ENCODE assay signal across 9 mouse cellular contexts in the genomic region with DNA sequence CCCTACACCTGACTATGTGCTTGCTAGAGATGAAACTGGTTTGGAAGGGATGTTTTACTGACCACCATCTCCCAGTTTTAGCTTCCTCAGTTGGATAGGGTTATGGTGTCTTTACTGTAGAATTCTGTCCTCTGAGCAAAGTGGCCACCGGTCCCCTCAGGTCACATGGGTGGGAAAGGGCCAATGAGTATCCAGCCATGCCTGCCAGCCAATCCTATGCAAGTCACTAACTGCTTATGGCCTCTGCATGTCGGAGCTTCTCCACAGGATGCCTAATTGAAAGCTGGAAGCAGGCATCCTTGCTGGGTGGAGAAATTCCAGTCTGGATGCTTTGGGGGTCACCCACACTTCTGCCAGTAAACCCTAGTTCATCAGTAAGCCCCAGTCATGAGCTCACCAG. TPM values are rescaled to one million over a fixed set of nuclear protein-coding genes. Genes with fewer than 3 reads are reported as not detected.
A peak's percentile ranks its signal among the peaks of the same experiment; 100 is the strongest.
DNase-seq lines count a peak whose midpoint lies in the region; ATAC-seq and TF ChIP-seq lines count a peak whose summit lies in the region.
"Had no signal": no experiment of that assay in that cellular context is flagged by ENCODE, and none has a peak within 500 bp of the region (broad histone marks: within the 10 kb centered on the region; RNA-seq: fewer than 3 reads in every experiment).

No protein-coding gene starts in this region.

- WGBS in heart, embryonic 14.5 days, result 6% methylated on average over 2 of the region's 2 CpGs
- 3% methylated on average over 2 of the region's 2 CpGs for WGBS in hindbrain, embryonic 16.5 days
- 0% methylated on average over 2 of the region's 2 CpGs for WGBS in midbrain, postnatal 0 days

- peaks cover 2 to 3% of the 10 kb centered on the region in 2 experiments; a peak in 1 of 4 replicates for H3K4me1 ChIP-seq in heart, embryonic 14.5 days (ENCODE audit: control insufficient read depth in 2 of 2, insufficient read depth in 2 of 2, low read length in 2 of 2)
- no peaks in the 10 kb centered on the region for H3K4me1 ChIP-seq in hindbrain, embryonic 16.5 days (ENCODE audit: control insufficient read depth, insufficient read depth, low read depth, low read length)
- H3K4me1 ChIP-seq in midbrain, postnatal 0 days (ENCODE audit: insufficient read depth, low read length), result no peaks in the 10 kb centered on the region

- peak overlapping the region; percentile 18; the same call in 1 of the 2 replicates for H3K4me2 ChIP-seq in heart, embryonic 14.5 days (ENCODE audit: low read length)
- peak overlapping the region; percentile 17; the same call in 1 of the 2 replicates for H3K4me2 ChIP-seq in hindbrain, embryonic 16.5 days (ENCODE audit: low read length)
- H3K4me2 ChIP-seq in midbrain, postnatal 0 days (ENCODE audit: low read depth, low read length, poor library complexity, severe bottlenecking), result no peak overlapping the region

- H3K4me3 ChIP-seq in heart, embryonic 14.5 days (ENCODE audit: control insufficient read depth in 1 of 2, insufficient read depth in 1 of 2, low read depth in 1 of 2, low read length in 2 of 2), result no peak overlapping the region
- H3K4me3 ChIP-seq in hindbrain, embryonic 16.5 days (ENCODE audit: low read length), result no peak overlapping the region
- no peak overlapping the region for H3K4me3 ChIP-seq in midbrain, postnatal 0 days (ENCODE audit: low read depth, low read length)
- no peak overlapping the region for H3K4me3 ChIP-seq in left cerebral cortex, adult 2 months
- H3K4me3 ChIP-seq: gastrocnemius, adult 2 months had no signal

- peak; percentile 48; the same call in 1 of the 2 replicates for ATAC-seq in heart, embryonic 14.5 days (ENCODE audit: insufficient number of reproducible peaks, insufficient read depth, low FRiP score, low read depth)
- ATAC-seq in hindbrain, embryonic 16.5 days, result no peak; the same call in 1 of the 2 replicates
- no peak for ATAC-seq in midbrain, postnatal 0 days (ENCODE audit: low FRiP score)

- H3K36me3 ChIP-seq in heart, embryonic 14.5 days (ENCODE audit: control insufficient read depth, insufficient read depth, low read length), result peaks cover 45% of the 10 kb centered on the region
- peaks cover 23% of the 10 kb centered on the region for H3K36me3 ChIP-seq in hindbrain, embryonic 16.5 days (ENCODE audit: control insufficient read depth, insufficient read depth, low read length)
- H3K36me3 ChIP-seq in midbrain, postnatal 0 days (ENCODE audit: insufficient read depth, low read length), result peaks cover 13% of the 10 kb centered on the region

- no peak for DNase-seq in heart, adult 9 months (ENCODE audit: low spot score in 2 of 2)
- DNase-seq in brain, embryonic 14.5 days (ENCODE audit: low read depth), result peak; percentile 51
- DNase-seq in midbrain, postnatal 0 days (ENCODE audit: low spot score), result peak; percentile 23
- DNase-seq in left cerebral cortex, adult 2 months (ENCODE audit: extremely low spot score in 1 of 2, low spot score in 2 of 2), result no peak
- no peak for DNase-seq in urinary bladder, postnatal 10 days (ENCODE audit: low spot score)
- no peak for DNase-seq in B cell, adult 2 months
- DNase-seq: gastrocnemius, adult 2 months had no signal

- no peak for TF ChIP-seq CTCF in brain, embryonic 14.5 days (IDR thresholded peaks at IDR 0.05; ENCODE audit: borderline replicate concordance, extremely low read depth, insufficient read depth, insufficient read length)
- no peak for TF ChIP-seq CTCF in midbrain, postnatal 0 days (IDR thresholded peaks at IDR 0.05)
- TF ChIP-seq CTCF in left cerebral cortex, adult 2 months (IDR thresholded peaks at IDR 0.05), result no peak

- peak overlapping the region; percentile 11; the same call in 1 of the 2 replicates for H3K9ac ChIP-seq in heart, embryonic 14.5 days (ENCODE audit: low read length)
- H3K9ac ChIP-seq in hindbrain, embryonic 16.5 days (ENCODE audit: low read depth, low read length), result no peak overlapping the region
- no peak overlapping the region for H3K9ac ChIP-seq in midbrain, postnatal 0 days (replicated peaks; ENCODE audit: low read length, poor library complexity, severe bottlenecking)

- intact Hi-C loops in left cerebral cortex, adult 2 months (cut with DNase I), result no loop called here

- no peak overlapping the region for H3K27ac ChIP-seq in heart, embryonic 14.5 days (replicated peaks in 1 of 2; ENCODE audit: control insufficient read depth in 1 of 2, insufficient read depth in 1 of 2, low read depth in 2 of 2, low read length in 2 of 2)
- no peak overlapping the region for H3K27ac ChIP-seq in hindbrain, embryonic 16.5 days (ENCODE audit: low read depth, low read length)
- H3K27ac ChIP-seq in midbrain, postnatal 0 days (ENCODE audit: low read depth, low read length), result no peak overlapping the region
- H3K27ac ChIP-seq in left cerebral cortex, adult 2 months, result no peak overlapping the region
- H3K27ac ChIP-seq: gastrocnemius, adult 2 months had no signal

- H3K27me3 ChIP-seq in heart, embryonic 14.5 days (ENCODE audit: control insufficient read depth, insufficient read depth, low read length), result no peaks in the 10 kb centered on the region
- H3K27me3 ChIP-seq in hindbrain, embryonic 16.5 days (replicated peaks; ENCODE audit: control insufficient read depth, insufficient read depth, low read length), result 0 out of 2 replicates have a peak, but pooled peaks cover under 1% of the 10 kb centered on the region
- no peaks in the 10 kb centered on the region for H3K27me3 ChIP-seq in midbrain, postnatal 0 days (ENCODE audit: insufficient read depth, low read length)

- no peak for TF ChIP-seq POLR2A in brain, embryonic 14.5 days (IDR thresholded peaks at IDR 0.05; ENCODE audit: borderline replicate concordance, extremely low read depth, insufficient read depth, insufficient read length, poor library complexity, severe bottlenecking)

- no peaks in the 10 kb centered on the region for H3K9me3 ChIP-seq in heart, embryonic 14.5 days (ENCODE audit: control insufficient read depth, low read length)
- no peaks in the 10 kb centered on the region for H3K9me3 ChIP-seq in hindbrain, embryonic 16.5 days (ENCODE audit: control insufficient read depth, low read length)
- H3K9me3 ChIP-seq in midbrain, postnatal 0 days (ENCODE audit: low read length), result no peaks in the 10 kb centered on the region

RNA-seq across cellular contexts. Expression of a gene that starts 10.5 kb away (rescaled TPM):
- polyA plus RNA-seq in heart, embryonic 14.5 days (2014; fragmentation: Nextera tagmentation; extraction: Ambion mirVana), result 426 and 448 TPM in 2 replicates
- 197 and 215 TPM in 2 replicates for polyA plus RNA-seq in brain, embryonic 14.5 days (2012; rRNA removed)
- polyA plus RNA-seq in hindbrain, embryonic 16.5 days (2015; fragmentation: Nextera tagmentation; extraction: Ambion mirVana), result 383 and 395 TPM in 2 replicates
- total RNA-seq in midbrain, postnatal 0 days (2014; rRNA removed), result 152 and 155 TPM in 2 replicates
- polyA plus RNA-seq in midbrain, postnatal 0 days (2015; fragmentation: Nextera tagmentation; extraction: Ambion mirVana), result 397 and 411 TPM in 2 replicates
- 100 to 1,000 TPM; 126 to 153 TPM for total RNA-seq in left cerebral cortex, adult 2 months (2021)

Comparison
In these comparisons a context has a peak if more than half of its experiments do, and no peak if none do; other contexts are left out.
1. DNase-seq: peak in brain, embryonic 14.5 days (single experiment) and midbrain, postnatal 0 days (single experiment); none in heart, adult 9 months (0 of 2), left cerebral cortex, adult 2 months (0 of 2), urinary bladder, postnatal 10 days (single experiment) and B cell, adult 2 months (0 of 2).